Mouse (Mus musculus) CH12.LX (cell line): ENCODE data around the gene Zkscan6. TPM values are rescaled to one million over a fixed set of nuclear protein-coding genes. Genes with fewer than 3 reads are reported as not detected.

ENCODE experiments used
- DNase-seq: peaks from one replicate; pipeline ENCODE4 v3.0.0-alpha.2; 2013; ENCODE audit errors: extremely low read depth
- H3K27ac ChIP-seq: 2 replicates; pipeline ENCODE4 v1.5.1; 2012; ENCODE audit warnings: low read depth, mild to moderate bottlenecking, control low read depth, moderate library complexity; ENCODE audit not compliant: insufficient read depth
- H3K27me3 ChIP-seq: replicated peaks from 2 replicates; pipeline ENCODE3; 2012; ENCODE audit warnings: inconsistent platforms
- H3K36me3 ChIP-seq, 2 experiments: replicated peaks in 1 of 2; 2 replicates each; pipeline versions ENCODE3 to v1.6.1; 2012; ENCODE audit warnings: inconsistent platforms in 1 of 2, low read length in 1 of 2, mild to moderate bottlenecking in 1 of 2, mixed read lengths in 1 of 2, moderate library complexity in 1 of 2; ENCODE audit not compliant: control insufficient read depth in 1 of 2, insufficient read depth in 1 of 2
- H3K4me1 ChIP-seq, 2 experiments: 2 replicates each; pipeline ENCODE4 v1.6.1; 2012; ENCODE audit warnings: inconsistent platforms in 1 of 2, moderate library complexity in 1 of 2; ENCODE audit not compliant: insufficient read depth in 2 of 2, control insufficient read depth in 1 of 2
- H3K4me2 ChIP-seq: 2 replicates; pipeline ENCODE4 v1.6.1; 2012; ENCODE audit warnings: low read depth, mild to moderate bottlenecking, control low read depth; ENCODE audit not compliant: poor library complexity, insufficient read depth, severe bottlenecking
- H3K4me3 ChIP-seq, 3 experiments: fragments of 150-350 bp in 1 of 3; sonication (generic) in 1 of 3; replicated peaks in 1 of 3; 2 replicates each; pipeline versions ENCODE3 to v1.5.1; 2011 to 2012; ENCODE audit warnings: low read depth in 2 of 3, low read length in 2 of 3, mild to moderate bottlenecking in 2 of 3, moderate library complexity in 2 of 3, control low read depth in 1 of 3, improper control_type of control experiment in 1 of 3, inconsistent platforms in 1 of 3, mixed read lengths in 1 of 3; ENCODE audit not compliant: poor library complexity in 1 of 3
- H3K79me2 ChIP-seq: replicated peaks from 2 replicates; pipeline ENCODE4 v1.6.1; 2012; ENCODE audit warnings: mild to moderate bottlenecking, moderate library complexity; ENCODE audit not compliant: control insufficient read depth, poor library complexity, insufficient read depth, severe bottlenecking; ENCODE audit errors: extremely low read depth
- H3K9ac ChIP-seq: 2 replicates; pipeline ENCODE4 v1.6.1; 2012; ENCODE audit warnings: low read depth, mild to moderate bottlenecking, control low read depth, moderate library complexity; ENCODE audit not compliant: insufficient read depth
- H3K9me3 ChIP-seq: replicated peaks from 2 replicates; pipeline ENCODE3; 2012; ENCODE audit warnings: low read length, inconsistent platforms, mixed read lengths
- BHLHE40 ChIP-seq: IDR thresholded peaks from 2 replicates; pipeline ENCODE4 v1.6.1; 2011; ENCODE audit warnings: mild to moderate bottlenecking, low read depth, low read length, improper control_type of control experiment
- GABPA ChIP-seq: IDR thresholded peaks from 2 replicates; pipeline ENCODE4 v1.6.1; 2012; ENCODE audit warnings: low read depth, low read length, improper control_type of control experiment, inconsistent platforms; ENCODE audit not compliant: insufficient replicate concordance
- HCFC1 ChIP-seq: IDR thresholded peaks from 2 replicates; pipeline ENCODE4 v1.6.1; 2012; ENCODE audit warnings: low read depth, mild to moderate bottlenecking, inconsistent platforms, low read length, improper control_type of control experiment
- JUND ChIP-seq: conservative IDR thresholded peaks from 2 replicates; pipeline ENCODE4 v1.6.1; 2011; ENCODE audit warnings: low read depth, low read length, improper control_type of control experiment
- MAFK ChIP-seq: IDR thresholded peaks from 2 replicates; pipeline ENCODE4 v1.6.1; 2011; ENCODE audit warnings: low read length, improper control_type of control experiment; ENCODE audit not compliant: insufficient replicate concordance
- MAX ChIP-seq: IDR thresholded peaks from 2 replicates; pipeline ENCODE4 v1.6.1; 2011; ENCODE audit warnings: low read length, improper control_type of control experiment
- PAX5 ChIP-seq: IDR thresholded peaks from 2 replicates; pipeline ENCODE4 v1.6.1; 2012; ENCODE audit warnings: low read length, inconsistent platforms, mixed read lengths
- POLR2A ChIP-seq: IDR thresholded peaks from 2 replicates; pipeline ENCODE4 v1.6.1; 2011; ENCODE audit warnings: low read depth, mild to moderate bottlenecking, improper control_type of control experiment, low read length
- RAD21 ChIP-seq: IDR thresholded peaks from 2 replicates; pipeline ENCODE4 v1.6.1; 2011; ENCODE audit warnings: low read depth, mild to moderate bottlenecking, low read length, improper control_type of control experiment, moderate library complexity
- RCOR1 ChIP-seq: conservative IDR thresholded peaks from 2 replicates; pipeline ENCODE4 v1.6.1; 2012; ENCODE audit warnings: low read depth, mild to moderate bottlenecking, inconsistent platforms, low read length, improper control_type of control experiment
- UBTF ChIP-seq: IDR thresholded peaks from 2 replicates; pipeline ENCODE4 v1.6.1; 2012; ENCODE audit warnings: low read depth, mild to moderate bottlenecking, inconsistent platforms, low read length, improper control_type of control experiment, moderate library complexity
- ZC3H11A ChIP-seq: IDR thresholded peaks from 2 replicates; pipeline ENCODE4 v1.6.1; 2012; ENCODE audit warnings: low read depth, mild to moderate bottlenecking, inconsistent platforms, low read length, improper control_type of control experiment
- dilution Hi-C: fragments of 300-500 bp; cut with MboI; formaldehyde crosslinking; loops from 2 replicates; pipeline ENCODE4 v1.14.3; 2020; ENCODE audit warnings: low sequenced_read_pairs; ENCODE audit not compliant: extremely low pct_unique_long_range_greater_than_20kb, extremely low pct_ligation_motif_present
- in situ Hi-C: fragments of 300-500 bp; cut with MboI; formaldehyde crosslinking; loops from 3 replicates; pipeline ENCODE4 v1.14.3; 2019; ENCODE audit warnings: low sequenced_read_pairs, low pct_ligation_motif_present, low pct_unique_long_range_greater_than_20kb, mixed read lengths
- polyA plus RNA-seq: library from polyadenylated mRNA; unstranded; fragments of >175 nt; gene quantifications from 2 replicates; pipeline ENCODE4 v1.2.1, GENCODE M21; 2012; ENCODE audit warnings: low read depth; ENCODE audit not compliant: insufficient read length
- total RNA-seq, 2 experiments: library from RNA; depleted of rRNA; stranded (reverse); fragments of 300-350 nt in 1 of 2; fragments of >200 nt in 1 of 2; gene quantifications; 2 replicates each; pipeline ENCODE4 v1.2.3; 2012 to 2014

The Zkscan6 gene
- total and polyA plus RNA-seq, 3 experiments = 15.8 to 20.5 (median 16.6) TPM

DNA sequence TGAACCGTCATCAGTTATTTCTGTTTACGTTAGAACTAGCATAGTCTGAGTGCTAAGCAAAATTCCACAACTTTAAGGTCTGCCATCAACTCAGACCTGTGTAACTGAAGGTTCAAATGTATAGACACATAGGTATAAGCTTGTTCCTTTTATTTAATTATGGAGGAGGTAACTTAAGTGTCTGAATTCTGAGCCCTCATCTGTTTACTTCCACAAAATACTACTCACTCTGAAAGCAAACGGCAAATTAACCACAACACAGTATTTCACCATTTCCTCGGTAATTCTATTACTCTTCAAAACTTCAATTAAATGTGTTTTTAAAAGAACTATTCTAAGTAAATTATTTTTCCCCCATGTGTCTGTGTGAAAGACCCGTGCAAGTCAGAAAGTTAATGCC is 29.2 kb upstream of the Zkscan6 start:
- TF ChIP-seq RAD21 = no peak
- TF ChIP-seq MAFK = no peak
- TF ChIP-seq POLR2A = no peak
- no peak for TF ChIP-seq PAX5
- TF ChIP-seq JUND = no peak
- TF ChIP-seq ZC3H11A = no peak
- Histone ChIP-seq H3K79me2 (peaks cover 19% of the 10 kb centered on the region), H3K27ac (no peak overlapping the region), H3K4me1 (peaks cover 0 to 24% of the 10 kb centered on the region in 2 experiments; a peak in 2 of 4 replicates), H3K9me3 (no peaks in the 10 kb centered on the region), H3K9ac (no peak overlapping the region), H3K4me2 (no peak overlapping the region), H3K27me3 (no peaks in the 10 kb centered on the region), H3K4me3 (no peak overlapping the region), H3K36me3 (peaks cover 19 to 54% of the 10 kb centered on the region in 2 experiments)
- dilution Hi-C loops (no loop called here), in situ Hi-C loops (no loop called here)
- no peak for DNase-seq

DNA sequence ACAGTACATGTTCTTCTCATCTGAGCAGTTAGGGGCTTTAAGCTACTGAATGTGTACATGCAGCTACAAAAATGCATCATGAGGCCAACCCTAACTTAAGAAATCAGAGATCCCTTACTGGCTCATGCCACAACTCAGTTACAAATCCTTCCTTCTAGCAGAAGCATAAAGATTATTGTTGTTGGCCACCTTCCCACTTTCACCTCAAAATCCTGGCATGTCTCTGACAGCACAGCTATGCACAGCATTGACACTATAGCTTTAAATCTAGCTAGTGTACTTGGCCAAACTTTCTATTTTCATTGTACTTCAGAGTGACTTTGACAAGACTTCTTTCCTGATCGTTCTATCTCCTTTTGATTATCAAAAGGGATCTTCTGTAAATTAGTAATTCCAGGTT is 27.9 kb upstream of the Zkscan6 start:
- Histone ChIP-seq H3K36me3 (peaks cover 19 to 47% of the 10 kb centered on the region in 2 experiments), H3K27ac (no peak overlapping the region), H3K27me3 (no peaks in the 10 kb centered on the region), H3K4me3 (no peak overlapping the region), H3K4me2 (no peak overlapping the region), H3K79me2 (peaks cover 18% of the 10 kb centered on the region), H3K9ac (no peak overlapping the region), H3K9me3 (no peaks in the 10 kb centered on the region), H3K4me1 (peaks cover 0 to 24% of the 10 kb centered on the region in 2 experiments; a peak in 2 of 4 replicates)
- dilution Hi-C loops = no loop called here
- in situ Hi-C loops = no loop called here
- no peak for DNase-seq
- TF ChIP-seq RCOR1 (no peak), GABPA (no peak), UBTF (no peak), BHLHE40 (no peak), MAX (no peak)

DNA sequence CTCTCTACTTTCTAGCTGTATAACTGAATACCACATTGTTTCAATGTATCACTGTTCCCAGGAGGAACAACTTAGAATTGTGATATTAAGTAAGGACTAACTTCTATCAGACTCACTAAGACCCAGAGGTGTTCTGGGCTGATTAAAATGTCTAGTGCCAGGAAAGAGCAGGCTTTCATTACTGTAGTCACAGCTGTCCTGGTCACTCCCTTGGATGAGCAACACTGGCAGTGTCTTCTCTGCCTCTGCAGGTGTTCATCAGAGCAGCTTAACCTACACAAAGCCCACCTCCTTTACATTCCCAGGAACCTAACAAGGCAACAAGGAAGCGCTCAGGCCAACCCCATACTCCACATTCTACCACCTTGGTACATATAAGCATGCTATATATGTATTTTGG is 27.4 kb upstream of the Zkscan6 start:
- Histone ChIP-seq H3K4me2 (no peak overlapping the region), H3K36me3 (peaks cover 19 to 49% of the 10 kb centered on the region in 2 experiments), H3K4me3 (no peak overlapping the region), H3K79me2 (peaks cover 19% of the 10 kb centered on the region), H3K27ac (no peak overlapping the region), H3K9me3 (no peaks in the 10 kb centered on the region), H3K4me1 (peaks cover 0 to 27% of the 10 kb centered on the region in 2 experiments; a peak in 2 of 4 replicates), H3K27me3 (no peaks in the 10 kb centered on the region), H3K9ac (no peak overlapping the region)
- dilution Hi-C loops = no loop called here
- no peak for DNase-seq
- TF ChIP-seq MAFK = no peak
- no peak for TF ChIP-seq RCOR1
- no peak for TF ChIP-seq HCFC1
- in situ Hi-C loops = no loop called here
